Mouse (Mus musculus) urinary bladder, adult 2 months (tissue): ENCODE data around the gene Cass4. TPM values are rescaled to one million over a fixed set of nuclear protein-coding genes. Genes with fewer than 3 reads are reported as not detected.

Experiments used
- DNase-seq: peaks from one replicate; pipeline ENCODE4 v3.0.0; 2022; ENCODE audit warnings: low spot score
- polyA plus RNA-seq: library from polyadenylated mRNA; depleted of rRNA; stranded (reverse); fragments of >200 nt; gene quantifications from 2 replicates; pipeline ENCODE4 v1.2.3, GENCODE M21; 2012; rRNA removed

Gene Cass4
- polyA plus RNA-seq: 0.88 and 1.3 TPM in 2 replicates

- DNase-seq: no peak
Measured at GRCm38 (mm10) chr2:172393391-172394051, at the start of gene Cass4. Gene Cass4, plus strand, starts transcription at chr2:172393794.

DNA sequence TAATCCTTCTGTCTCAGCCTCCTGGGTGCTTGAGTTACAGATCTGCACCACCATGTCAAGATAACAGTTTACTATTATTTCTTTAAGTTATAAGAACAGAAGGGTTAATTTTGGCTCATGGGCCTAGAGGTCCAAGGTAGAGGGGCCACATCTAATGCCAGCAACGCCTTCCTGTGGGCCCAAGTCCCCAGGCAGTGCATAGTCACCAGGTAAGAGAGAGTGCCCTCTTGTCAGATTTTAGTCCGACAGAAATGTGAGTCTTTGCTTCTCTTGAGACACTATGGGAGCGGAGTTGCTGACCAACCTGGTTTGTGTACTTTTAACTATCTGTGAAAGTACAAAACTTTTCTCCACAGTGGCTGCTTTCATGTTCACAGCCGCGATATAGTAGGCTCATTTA is 48.9 kb upstream of the Cass4 start:
- DNase-seq: no peak

DNA sequence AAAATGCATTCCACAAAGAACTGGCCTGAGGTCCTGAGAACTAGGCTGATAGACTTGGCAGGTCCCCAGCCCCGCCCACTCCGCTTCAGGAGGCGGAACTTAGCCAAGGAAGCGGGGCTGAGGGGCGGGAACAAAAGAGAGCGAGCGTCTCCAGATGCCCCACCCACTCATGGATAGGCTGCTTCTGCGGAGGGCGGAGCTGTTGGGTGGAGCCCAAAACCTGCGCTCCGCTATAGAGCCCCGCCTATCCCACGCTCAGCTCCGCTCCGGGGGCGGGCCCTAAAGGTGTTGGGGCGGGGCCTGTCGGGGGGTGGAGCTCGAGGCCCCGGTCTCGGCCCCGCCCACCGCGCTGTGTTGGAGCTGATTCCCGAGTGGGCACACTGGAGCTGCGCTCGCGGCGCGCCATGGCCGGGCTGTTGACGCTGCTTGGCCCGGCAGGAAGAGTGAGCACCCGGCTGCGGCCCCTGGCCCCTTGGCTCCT is 48.3 kb upstream of the Cass4 start, which contains the start of gene Fam210b:
Gene Fam210b (plus strand): TSS at position 308 of the 481 bp plus-strand sequence.
- peak; percentile 93 for DNase-seq

DNA sequence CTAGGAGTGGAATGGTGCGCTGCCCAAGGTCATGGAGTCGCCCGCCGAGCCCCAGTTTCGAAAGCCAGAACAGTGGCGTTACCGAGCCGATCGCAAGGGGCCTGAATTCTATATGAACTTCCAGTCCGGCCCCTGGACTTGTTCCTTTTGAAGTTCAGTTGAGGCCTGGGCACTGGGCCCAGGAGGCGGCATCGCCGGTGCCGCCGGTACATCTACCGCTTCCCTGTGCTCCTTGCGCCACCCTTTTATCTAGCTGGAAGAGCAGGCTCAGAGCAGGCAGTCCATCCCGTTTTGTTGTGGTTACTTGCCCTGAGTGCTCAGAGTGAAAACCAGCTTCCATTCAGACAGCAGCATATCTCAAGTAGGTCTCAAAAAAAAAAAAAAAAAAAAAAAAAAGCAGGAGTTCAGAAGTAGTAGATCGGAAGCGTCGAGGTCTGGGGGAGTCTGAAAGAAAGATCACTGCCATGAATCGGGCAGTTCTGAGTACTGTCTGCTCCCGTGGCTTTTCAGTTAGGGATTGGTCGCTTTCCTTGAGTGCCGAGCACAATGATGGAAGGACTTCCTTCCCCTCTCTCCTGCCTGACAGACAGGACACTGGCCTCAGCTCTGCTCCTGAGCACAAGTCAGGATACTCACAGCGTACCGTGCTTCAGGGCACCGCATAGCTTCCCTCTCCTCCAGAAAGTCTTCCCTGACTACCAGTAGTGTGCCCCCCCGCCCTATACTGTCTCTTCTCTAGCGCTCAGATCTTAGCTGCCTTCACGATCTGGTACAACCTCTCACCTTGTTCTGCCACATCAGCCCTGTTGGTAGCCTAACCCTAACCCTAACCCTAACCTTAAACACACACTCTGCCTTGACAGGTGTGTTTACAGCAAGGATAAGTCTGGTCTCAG is 47.3 kb upstream of the Cass4 start:
- peak; percentile 36 for DNase-seq

GRCm38 (mm10) chr2:172346933-172347611 is 46.5 kb upstream of the Cass4 start:
- DNase-seq: no peak

- DNase-seq: no peak
Measured at GRCm38 (mm10) chr2:172348297-172348950, 45.2 kb upstream of the Cass4 start.

GRCm38 (mm10) chr2:172349776-172350175 is 43.8 kb upstream of the Cass4 start:
- DNase-seq: no peak

DNA sequence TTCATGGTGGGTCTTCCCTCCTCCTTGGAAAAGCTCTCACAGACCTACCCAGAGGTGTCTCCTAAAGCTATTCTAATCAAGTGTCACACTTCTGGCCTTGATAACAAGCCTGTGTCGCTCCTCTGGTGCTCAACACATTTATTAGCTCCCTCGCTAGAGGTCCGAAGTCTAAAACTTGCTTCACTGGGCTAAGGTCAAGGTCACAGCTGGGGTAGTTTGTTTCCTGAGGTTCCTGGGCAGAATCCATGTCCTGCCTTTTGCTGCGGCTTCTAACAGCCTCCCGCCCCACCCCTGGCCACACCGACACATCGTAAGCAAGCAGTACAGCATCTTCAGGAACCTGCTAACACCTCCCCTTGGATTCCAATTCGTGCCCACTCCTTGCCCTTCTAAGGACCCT is 42.8 kb upstream of the Cass4 start:
- no peak for DNase-seq

DNA sequence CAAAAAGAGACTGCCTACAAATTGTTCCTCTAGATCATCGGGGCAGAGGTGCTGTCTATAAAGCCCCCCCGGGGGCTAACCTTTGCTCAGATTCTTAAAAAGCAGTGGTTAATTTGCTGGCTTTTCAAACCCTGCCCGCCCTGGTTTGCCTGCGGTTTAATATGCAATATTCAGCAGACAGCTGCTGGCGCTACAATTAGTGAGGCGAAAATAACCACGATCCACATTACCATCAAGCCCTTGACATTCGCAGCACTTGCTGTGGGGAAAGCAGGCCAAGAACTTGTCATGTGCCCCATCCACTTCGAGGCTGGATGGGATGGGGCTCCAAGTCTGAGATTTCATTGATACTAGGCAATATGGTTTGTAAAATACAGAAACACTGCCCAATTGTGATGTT is 40.4 kb upstream of the Cass4 start:
- no peak for DNase-seq

GRCm38 (mm10) chr2:172354761-172355160 is 38.8 kb upstream of the Cass4 start:
- no peak for DNase-seq

DNA sequence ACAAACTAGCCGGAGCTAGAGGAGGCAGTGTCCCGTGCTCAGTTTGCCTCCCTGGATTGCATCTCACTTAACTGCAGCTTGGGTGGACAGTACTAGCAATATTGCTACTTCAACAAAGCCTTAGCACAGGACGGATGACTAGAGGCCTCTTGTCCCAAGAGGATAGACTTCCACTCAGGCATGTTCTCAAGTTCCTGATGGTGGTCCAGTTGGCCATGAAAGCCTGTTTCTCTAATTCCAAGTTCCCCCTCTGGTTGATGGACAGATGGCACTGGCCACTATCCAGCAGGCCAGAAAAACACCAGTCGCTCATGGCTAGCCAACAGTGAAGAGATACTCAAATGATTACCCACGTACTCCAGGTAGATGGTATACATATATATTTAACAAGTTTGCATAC is 37.8 kb upstream of the Cass4 start:
- DNase-seq: no peak

DNA sequence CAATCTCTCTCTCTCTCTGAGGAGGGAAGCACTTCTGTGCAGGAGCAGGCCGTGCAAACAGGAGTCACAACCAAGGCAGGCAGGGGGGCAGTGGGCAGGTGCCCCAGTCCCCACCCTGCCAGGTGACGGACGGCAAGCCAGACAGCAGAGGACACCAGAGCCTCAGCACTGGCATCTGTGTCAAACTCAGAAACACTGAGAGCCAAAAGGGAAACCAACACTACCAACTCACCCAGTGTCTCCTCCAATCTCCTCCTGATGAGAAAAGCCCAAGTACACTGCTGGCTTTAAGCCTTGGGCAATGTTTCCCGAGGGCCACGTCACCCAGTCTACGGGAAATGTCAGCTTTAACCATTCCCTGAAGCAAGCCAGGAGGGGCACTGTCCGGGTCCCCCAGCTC is 30.4 kb upstream of the Cass4 start:
- no peak for DNase-seq

DNA sequence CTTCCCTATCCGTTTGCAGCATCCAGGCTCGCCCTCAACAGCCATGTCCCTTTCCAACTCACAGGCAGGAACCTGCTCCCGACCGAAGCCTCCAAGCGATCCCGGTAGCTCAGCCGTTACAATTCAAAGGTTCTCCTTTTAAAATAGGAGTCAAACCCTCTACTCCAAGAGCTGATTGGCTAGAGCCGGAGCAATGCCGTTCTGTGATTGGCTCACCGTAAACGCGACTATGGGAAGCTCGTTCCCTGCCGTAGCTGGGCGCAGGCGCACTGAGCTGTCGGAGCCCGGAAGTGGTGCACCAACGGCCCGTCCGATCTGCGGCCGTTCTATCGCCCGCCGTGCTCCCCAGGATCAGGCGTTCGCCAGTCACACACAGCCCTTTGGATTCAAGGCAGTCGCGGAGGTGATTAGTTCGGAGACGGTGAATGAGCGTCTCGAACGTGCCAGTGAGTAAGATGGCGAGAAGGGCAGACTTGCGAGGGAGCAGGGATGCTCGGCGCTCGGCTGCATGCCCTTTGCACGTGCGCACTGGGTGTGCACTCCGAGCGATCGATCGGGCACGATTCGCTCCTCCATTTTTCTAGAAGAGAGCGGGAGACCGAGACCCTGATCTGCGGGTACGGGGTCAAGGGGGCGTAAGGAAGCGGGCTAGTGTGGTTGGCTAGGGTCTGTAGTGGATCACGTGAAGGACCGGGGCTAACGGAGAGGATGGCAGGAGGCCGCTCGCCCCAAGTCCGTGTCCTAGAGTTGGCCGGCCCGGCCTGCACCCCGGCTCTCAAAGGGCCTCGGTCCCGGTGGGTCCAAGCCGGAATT is 23.0 kb upstream of the Cass4 start, which contains the start of the genes Aurka and Cstf1:
Gene Aurka (minus strand): TSS at position 125 of the 813 bp plus-strand sequence.
Gene Cstf1 (plus strand): TSS at position 271 of the 813 bp plus-strand sequence.
- DNase-seq: peak; percentile 94

- DNase-seq: no peak
Measured at GRCm38 (mm10) chr2:172371258-172371657, 22.3 kb upstream of the Cass4 start.

DNA sequence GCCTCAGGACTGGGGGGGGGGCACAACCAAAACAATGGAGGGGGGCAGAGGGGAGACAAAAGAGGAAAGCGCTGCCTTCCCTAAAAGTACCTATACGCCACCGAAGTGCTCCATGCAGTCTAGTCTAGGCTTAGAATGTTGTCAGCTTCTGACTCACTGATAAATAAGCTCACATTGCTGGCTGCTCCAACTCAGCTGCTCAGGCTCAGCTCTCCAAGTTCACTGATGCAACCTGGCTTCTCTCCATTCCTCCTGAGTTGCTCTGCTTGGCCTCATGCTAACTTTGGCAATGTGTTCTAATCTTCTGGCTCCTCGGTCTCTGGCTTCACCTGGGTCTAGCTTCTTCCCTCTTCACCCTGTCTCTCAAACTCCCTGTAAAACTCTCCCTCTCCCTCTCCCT is 17.0 kb upstream of the Cass4 start:
- DNase-seq: no peak

GRCm38 (mm10) chr2:172376999-172377515 is 16.5 kb upstream of the Cass4 start:
- no peak for DNase-seq

- DNase-seq: no peak
Measured at GRCm38 (mm10) chr2:172378332-172378731, 15.3 kb upstream of the Cass4 start.

DNA sequence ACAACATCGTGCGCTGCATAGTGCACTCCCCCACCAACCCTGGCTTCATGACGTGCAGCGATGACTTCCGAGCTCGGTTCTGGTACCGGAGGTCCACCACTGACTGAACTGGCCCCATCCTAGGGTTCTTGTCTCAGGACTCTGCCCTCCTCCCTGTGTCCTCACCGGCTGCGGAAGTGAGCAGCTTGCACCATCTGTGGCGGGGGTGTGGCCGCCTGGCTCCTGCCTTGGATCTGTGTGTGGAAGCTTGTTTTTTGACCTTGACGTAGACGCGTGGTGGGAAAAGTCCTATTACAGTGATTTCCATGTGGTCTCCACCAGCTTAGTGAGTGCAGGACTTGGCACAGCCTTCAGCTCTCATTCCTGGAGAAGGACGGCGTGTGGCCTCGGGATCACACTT is 13.1 kb upstream of the Cass4 start:
- no peak for DNase-seq

DNA sequence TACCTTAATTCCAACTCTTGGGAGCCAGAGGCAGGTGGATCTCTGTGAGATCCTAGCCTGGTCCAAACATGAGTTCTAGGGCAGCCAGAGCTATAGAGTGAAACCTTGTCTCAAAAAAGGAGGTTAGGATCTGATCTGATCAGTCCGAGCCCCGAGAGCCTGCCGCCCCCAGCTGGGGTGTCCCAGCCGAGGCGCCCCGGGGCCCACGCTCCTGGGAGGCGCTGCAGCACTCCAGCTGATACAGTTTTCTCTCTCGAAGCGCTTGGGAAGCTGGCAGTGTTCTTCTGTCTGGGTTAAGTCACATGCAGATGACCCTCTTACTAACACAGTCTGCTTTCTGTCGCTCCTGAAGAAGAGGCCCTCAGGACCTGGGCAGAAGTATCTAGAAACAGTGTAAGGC is 12.3 kb upstream of the Cass4 start:
- DNase-seq: no peak

- no peak for DNase-seq
Measured at GRCm38 (mm10) chr2:172381898-172382297, 11.7 kb upstream of the Cass4 start.
